Mouse (Mus musculus) embryonic stem cell, embryonic (primary cell): ENCODE results near the gene Gm20431.

Source experiments
- CTCF ChIA-PET, 4 experiments: fragments of 300-600 bp in 2 of 4; fragments of 350-600 bp in 2 of 4; sonication (Branson Sonifier 250); formaldehyde crosslinking; loops; one replicate each; lab custom pipeline; 2022; ENCODE audit warnings: inconsistent platforms in 2 of 4; lab: Charles Lee
- POLR2A ChIA-PET, 4 experiments: fragments of 300-600 bp in 2 of 4; fragments of 350-600 bp in 2 of 4; sonication (Branson Sonifier 250); formaldehyde crosslinking; loops; one replicate each; lab custom pipeline; 2022; ENCODE audit warnings: antibody characterized with exemption in 4 of 4, inconsistent platforms in 1 of 4; lab: Charles Lee

The Gm20431 gene

GRCm38 (mm10) chr2:167593551-167594250 is 67.6 kb downstream of the Gm20431 start:
- ChIA-PET CTCF (interaction anchor here in 2 of 4 experiments (0.8 to 2.3 kb wide), 8 partner anchors 9 to 302 kb away, joined by 3 to 8 read pairs (median 4); partner anchors contain the start of gene Snai1 (in 1 of the 2)), POLR2A (interaction anchor here in 2 of 4 experiments (0.8 to 3.5 kb wide), 8 partner anchors 11 to 62 kb away, joined by 3 to 22 read pairs (median 4); partner anchors contain the start of genes Snai1 (in 1 of the 2) and Ube2v1 (in 1 of the 2))

- ChIA-PET CTCF (interaction anchor here (0.6 to 2.7 kb wide), 10 partner anchors 11 to 306 kb away, joined by 3 to 12 read pairs (median 5); no protein-coding TSS in a partner anchor), POLR2A (interaction anchor here in 3 of 4 experiments (0.7 to 2.2 kb wide), 12 partner anchors 9 to 367 kb away, joined by 3 to 8 read pairs (median 4); partner anchors contain the start of gene Snai1 (in 1 of the 3))
Observed at GRCm38 (mm10) chr2:167588774-167589577, 72.3 kb downstream of the Gm20431 start.

GRCm38 (mm10) chr2:167586976-167587375 is 74.3 kb downstream of the Gm20431 start:
- ChIA-PET CTCF (interaction anchor here in 3 of 4 experiments (0.6 to 3.0 kb wide), 9 partner anchors 9 to 93 kb away, joined by 3 to 15 read pairs (median 3); no protein-coding TSS in a partner anchor), POLR2A (interaction anchor here (0.6 to 2.0 kb wide), 21 partner anchors 8 to 345 kb away, joined by 3 to 8 read pairs (median 3); partner anchors contain the start of gene Ptpn1 (in 1 of the 4))

- ChIA-PET POLR2A (interaction anchor here in 3 of 4 experiments (0.6 to 2.0 kb wide), 14 partner anchors 8 to 67 kb away, joined by 3 to 8 read pairs (median 3); no protein-coding TSS in a partner anchor), CTCF (interaction anchor here in 2 of 4 experiments (1.1 to 3.0 kb wide), 2 partner anchors 19 to 20 kb away, joined by 3 to 15 read pairs; no protein-coding TSS in a partner anchor)
Observed at GRCm38 (mm10) chr2:167586041-167586440, 75.3 kb downstream of the Gm20431 start.

- ChIA-PET POLR2A (interaction anchor here in 3 of 4 experiments (0.5 to 1.5 kb wide), 8 partner anchors 9 to 809 kb away, joined by 3 to 4 read pairs (median 3); no protein-coding TSS in a partner anchor), CTCF (interaction anchor here in 3 of 4 experiments (0.5 to 3.0 kb wide), 4 partner anchors 20 to 196 kb away, joined by 3 to 15 read pairs (median 4); partner anchors contain the start of gene Rnf114 (in 1 of the 3))
Observed at GRCm38 (mm10) chr2:167585273-167585672, 76.0 kb downstream of the Gm20431 start.

GRCm38 (mm10) chr2:167583161-167583952 is 77.9 kb downstream of the Gm20431 start:
- POLR2A ChIA-PET = interaction anchor here in 3 of 4 experiments (0.7 to 1.9 kb wide), 9 partner anchors 9 to 52 kb away, joined by 3 to 7 read pairs (median 3); partner anchors contain the start of gene Snai1 (in 1 of the 3)
- CTCF ChIA-PET = interaction anchor here in 1 of 4 experiments (0.8 kb wide), 1 partner anchor 869 kb away, joined by 5 read pairs; no protein-coding TSS in a partner anchor

- CTCF ChIA-PET = interaction anchor here (0.5 to 2.1 kb wide), 23 partner anchors 8 to 366 kb away, joined by 3 to 13 read pairs (median 4); partner anchors contain the start of gene Snai1 (in 2 of the 4)
Observed at GRCm38 (mm10) chr2:167578521-167578920, 82.8 kb downstream of the Gm20431 start.

GRCm38 (mm10) chr2:167577186-167577785 is 84.0 kb downstream of the Gm20431 start:
- CTCF ChIA-PET = interaction anchor here (0.6 to 2.1 kb wide), 7 partner anchors 12 to 842 kb away, joined by 3 to 13 read pairs (median 4); no protein-coding TSS in a partner anchor
- POLR2A ChIA-PET = interaction anchor here in 2 of 4 experiments (0.7 to 2.4 kb wide), 9 partner anchors 10 to 599 kb away, joined by 3 to 8 read pairs (median 3); partner anchors contain the start of gene Snai1 (in 1 of the 2)

More at GRCm38 (mm10) chr2:167578521-167578920, 82.8 kb downstream of the Gm20431 start:
- POLR2A ChIA-PET = interaction anchor here (0.5 to 2.4 kb wide), 19 partner anchors 8 to 588 kb away, joined by 3 to 12 read pairs (median 4); no protein-coding TSS in a partner anchor

- POLR2A ChIA-PET = interaction anchor here in 1 of 4 experiments (0.6 kb wide), 1 partner anchor 1501 kb away, joined by 3 read pairs; no protein-coding TSS in a partner anchor
- CTCF ChIA-PET = interaction anchor here in 2 of 4 experiments (0.6 to 1.8 kb wide), 2 partner anchors 11 to 34 kb away, joined by 4 read pairs; no protein-coding TSS in a partner anchor
Observed at GRCm38 (mm10) chr2:167576121-167576620, 85.1 kb downstream of the Gm20431 start.

- CTCF ChIA-PET = interaction anchor here in 2 of 4 experiments (0.6 to 1.8 kb wide), 2 partner anchors 11 to 305 kb away, joined by 3 to 4 read pairs; no protein-coding TSS in a partner anchor
- POLR2A ChIA-PET = interaction anchor here in 3 of 4 experiments (0.6 to 1.8 kb wide), 4 partner anchors 13 to 37 kb away, joined by 3 to 8 read pairs (median 4); partner anchors contain the start of gene Snai1 (in 1 of the 3)
Observed at GRCm38 (mm10) chr2:167575581-167575980, 85.7 kb downstream of the Gm20431 start.

- ChIA-PET POLR2A (interaction anchor here in 2 of 4 experiments (0.9 to 1.8 kb wide), 3 partner anchors 14 to 36 kb away, joined by 4 to 8 read pairs (median 4); partner anchors contain the start of gene Snai1 (in 1 of the 2)), CTCF (interaction anchor here in 2 of 4 experiments (0.6 to 1.8 kb wide), 3 partner anchors 12 to 304 kb away, joined by 3 to 5 read pairs (median 4); no protein-coding TSS in a partner anchor)
Observed at GRCm38 (mm10) chr2:167574814-167575213, 86.5 kb downstream of the Gm20431 start.

- ChIA-PET CTCF (interaction anchor here in 3 of 4 experiments (0.6 to 1.5 kb wide), 4 partner anchors 34 to 559 kb away, joined by 3 to 5 read pairs (median 4); partner anchors contain the start of gene Snai1 (in 1 of the 3)), POLR2A (interaction anchor here (0.6 to 2.3 kb wide), 11 partner anchors 9 to 86 kb away, joined by 3 to 10 read pairs (median 3); partner anchors contain the start of gene Snai1 (in 1 of the 4))
Observed at GRCm38 (mm10) chr2:167571442-167572220, 89.7 kb downstream of the Gm20431 start.

GRCm38 (mm10) chr2:167570815-167571214 is 90.5 kb downstream of the Gm20431 start:
- POLR2A ChIA-PET = interaction anchor here (0.7 to 2.3 kb wide), 9 partner anchors 9 to 86 kb away, joined by 3 to 10 read pairs (median 4); partner anchors contain the start of gene Snai1 (in 1 of the 4)
- CTCF ChIA-PET = interaction anchor here in 3 of 4 experiments (0.6 to 1.5 kb wide), 6 partner anchors 9 to 1250 kb away, joined by 3 to 5 read pairs (median 4); partner anchors contain the start of gene Snai1 (in 1 of the 3)
